Mouse (Mus musculus) c-Kit-positive CD71-positive TER-119-negative erythroid progenitor cells, embryonic 14.5 days (primary cell): ENCODE data around the gene Zfhx2.

Experiments
- DNase-seq: peaks from one replicate; pipeline ENCODE4 v3.0.0-alpha.2; 2013; ENCODE audit warnings: low read depth

The Zfhx2 gene

GRCm38 (mm10) chr14:55078366-55078989 lies 13.6 kb downstream of the Zfhx2 start:
- DNase-seq = no peak

GRCm38 (mm10) chr14:55077481-55078365 lies 14.4 kb downstream of the Zfhx2 start:
- DNase-seq = no peak

- DNase-seq = no peak
Observed at GRCm38 (mm10) chr14:55076956-55077355, 15.2 kb downstream of the Zfhx2 start.

GRCm38 (mm10) chr14:55076224-55076623 lies 15.9 kb downstream of the Zfhx2 start:
- DNase-seq = no peak

- no peak for DNase-seq
Observed at GRCm38 (mm10) chr14:55074416-55074815, 17.7 kb downstream of the Zfhx2 start.

GRCm38 (mm10) chr14:55071756-55072155 lies 20.4 kb downstream of the Zfhx2 start:
- DNase-seq = no peak

- DNase-seq = no peak
Observed at GRCm38 (mm10) chr14:55066042-55066441, 26.1 kb downstream of the Zfhx2 start.

GRCm38 (mm10) chr14:55065391-55065790 lies 26.7 kb downstream of the Zfhx2 start:
- DNase-seq = no peak

GRCm38 (mm10) chr14:55064481-55065370 lies 27.4 kb downstream of the Zfhx2 start:
- DNase-seq = no peak

GRCm38 (mm10) chr14:55063581-55064381 lies 28.3 kb downstream of the Zfhx2 start:
- DNase-seq = no peak

GRCm38 (mm10) chr14:55063117-55063516 lies 29.0 kb downstream of the Zfhx2 start:
- no peak for DNase-seq

- DNase-seq = peak; percentile 86
Observed at GRCm38 (mm10) chr14:55062626-55063025, 29.5 kb downstream of the Zfhx2 start.

- DNase-seq = no peak
Observed at GRCm38 (mm10) chr14:55061845-55062244, 30.3 kb downstream of the Zfhx2 start.

- no peak for DNase-seq
Observed at GRCm38 (mm10) chr14:55059931-55060330, 32.2 kb downstream of the Zfhx2 start.

GRCm38 (mm10) chr14:55059009-55059408 lies 33.1 kb downstream of the Zfhx2 start:
- DNase-seq = peak; percentile 44

- no peak for DNase-seq
Observed at GRCm38 (mm10) chr14:55055167-55055834, 36.8 kb downstream of the Zfhx2 start.

GRCm38 (mm10) chr14:55054191-55054749 lies 37.9 kb downstream of the Zfhx2 start:
- DNase-seq = no peak

- no peak for DNase-seq
Observed at GRCm38 (mm10) chr14:55053708-55054190, 38.4 kb downstream of the Zfhx2 start.

GRCm38 (mm10) chr14:55053050-55053449 lies 39.1 kb downstream of the Zfhx2 start:
- no peak for DNase-seq

GRCm38 (mm10) chr14:55052496-55052895 lies 39.6 kb downstream of the Zfhx2 start:
- DNase-seq = no peak
